Mouse (Mus musculus): Measurements from ENCODE around the gene Gm572.
A peak's percentile ranks its signal among the peaks of the same experiment; 100 is the strongest.

The Gm572 gene

DNA sequence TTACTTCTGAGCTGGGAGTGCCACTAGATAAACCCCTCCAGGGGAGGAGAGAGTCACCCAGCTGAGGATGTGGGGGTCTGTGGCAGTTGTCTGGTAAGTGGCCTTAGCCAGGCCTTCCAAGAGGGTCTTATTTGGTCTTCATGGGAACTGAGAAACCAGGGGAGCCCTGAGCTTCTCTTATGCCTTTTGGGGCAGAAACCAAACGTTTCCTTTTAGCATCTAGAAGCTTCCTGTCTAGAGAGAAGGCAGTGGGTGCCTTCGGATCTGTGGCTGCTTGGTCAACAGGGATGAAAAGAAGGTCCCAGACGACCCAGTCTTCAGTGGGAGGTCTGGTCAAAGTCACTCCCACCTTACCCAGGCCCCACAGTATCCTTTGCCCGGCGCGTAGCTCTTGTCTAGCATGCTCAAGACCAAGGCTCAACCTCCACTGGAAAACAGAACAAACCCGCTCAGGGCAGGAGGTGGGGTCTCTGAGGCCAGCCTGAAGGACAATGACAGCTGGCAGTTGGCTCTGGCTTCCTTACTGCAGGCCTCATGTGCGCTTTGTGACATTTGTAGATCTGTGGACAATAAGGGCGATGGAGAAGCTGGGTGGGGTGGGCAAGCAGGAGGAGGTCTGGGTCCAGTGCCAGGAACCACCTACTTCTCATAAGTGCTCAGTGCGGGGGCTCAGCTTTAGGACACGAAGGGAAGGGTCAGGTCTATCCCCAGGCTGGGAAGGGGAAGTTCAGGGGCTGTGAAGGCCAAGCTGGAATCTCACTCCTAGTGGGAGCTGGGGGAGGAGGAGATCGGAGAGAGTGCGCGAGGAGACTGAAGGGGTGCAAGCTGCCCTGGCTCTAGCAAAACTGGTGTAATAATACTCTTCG lies at the start of gene Gm572:
Gm572 (plus strand) TSS at position 27 of the 866 bp plus-strand sequence.
- DNase-seq (ENCODE audit: low read depth, low spot score): no peak

DNA sequence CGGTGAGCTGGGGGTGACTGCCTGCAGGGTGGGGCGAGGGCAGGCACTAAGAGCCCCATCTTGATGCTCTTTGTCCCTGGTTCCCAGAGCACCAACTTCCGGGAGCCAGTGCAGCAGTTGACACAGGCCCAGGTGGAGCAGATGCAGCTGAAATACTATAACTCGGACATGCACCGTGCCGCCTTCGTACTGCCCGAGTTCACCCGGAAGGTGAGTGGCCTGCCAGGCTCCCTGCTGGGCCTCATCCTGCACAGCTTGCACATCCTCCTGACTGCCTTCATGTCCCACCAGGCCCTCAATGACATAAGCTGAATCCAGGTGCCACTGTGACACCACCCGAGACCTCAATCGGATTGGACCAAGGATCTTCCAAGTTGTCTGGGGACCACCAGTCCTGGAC lies 49.1 kb upstream of the Gm572 start:
- no peak for DNase-seq (ENCODE audit: low read depth, low spot score)

DNA sequence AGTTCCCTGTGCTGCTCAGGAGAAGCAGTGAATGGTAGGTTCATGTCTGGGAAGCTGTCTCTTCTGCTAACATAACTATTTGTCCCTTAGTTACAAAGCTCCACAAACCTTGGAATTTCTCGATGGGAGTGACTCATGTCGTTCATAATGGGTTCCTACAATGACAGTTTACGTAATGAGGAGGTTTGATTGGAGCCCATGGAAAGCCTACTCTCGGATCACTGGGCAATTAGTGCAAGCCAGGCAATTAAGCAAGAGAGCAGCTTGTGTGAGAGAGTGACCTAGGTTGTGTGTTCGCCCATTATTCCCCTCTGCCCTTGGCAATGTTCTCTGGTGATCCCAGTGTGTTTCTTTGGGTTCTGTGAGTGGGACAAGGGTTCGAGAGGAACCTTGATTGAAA lies 47.2 kb upstream of the Gm572 start:
- no peak for DNase-seq (ENCODE audit: low read depth, low spot score)

DNA sequence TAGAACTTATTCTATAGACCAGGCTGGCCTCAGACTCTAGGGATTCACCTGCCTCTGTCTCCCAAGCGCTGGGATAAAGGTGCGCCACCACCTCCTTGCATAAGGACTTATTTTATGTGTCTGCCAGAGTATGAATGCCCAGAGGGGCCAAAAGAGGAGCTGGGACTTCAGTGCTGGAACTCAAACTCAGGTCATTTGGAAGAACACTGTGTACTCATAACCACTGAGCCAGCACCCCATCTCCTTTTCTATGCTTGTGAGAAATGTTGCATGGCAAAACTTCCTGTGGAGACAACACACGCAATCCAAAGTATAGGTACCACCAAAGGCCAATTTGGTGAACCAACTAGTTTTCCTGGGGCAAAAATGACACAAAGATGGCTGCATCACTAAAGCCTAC lies 46.4 kb upstream of the Gm572 start:
- no peak for DNase-seq (ENCODE audit: low read depth, low spot score)

DNA sequence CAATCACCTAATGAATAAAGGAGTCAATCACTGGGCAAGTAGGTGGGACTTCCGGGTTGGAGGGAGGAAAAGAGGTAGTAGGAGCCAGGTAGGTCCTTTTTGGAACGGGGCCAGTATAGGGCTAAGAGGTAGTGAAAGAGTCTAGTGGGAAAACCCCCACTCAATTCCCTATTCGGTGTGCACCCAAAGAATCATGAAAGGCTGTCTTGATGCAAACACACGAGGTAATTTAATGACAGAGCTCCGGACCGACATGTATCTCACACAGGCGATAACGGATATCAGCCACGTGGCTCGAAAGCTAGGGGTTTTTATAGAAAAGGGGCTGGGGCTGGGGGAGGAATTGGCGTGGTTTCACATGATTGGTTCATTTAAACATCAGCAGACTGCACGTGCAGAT lies 44.3 kb upstream of the Gm572 start:
- DNase-seq (ENCODE audit: low read depth, low spot score): no peak

DNA sequence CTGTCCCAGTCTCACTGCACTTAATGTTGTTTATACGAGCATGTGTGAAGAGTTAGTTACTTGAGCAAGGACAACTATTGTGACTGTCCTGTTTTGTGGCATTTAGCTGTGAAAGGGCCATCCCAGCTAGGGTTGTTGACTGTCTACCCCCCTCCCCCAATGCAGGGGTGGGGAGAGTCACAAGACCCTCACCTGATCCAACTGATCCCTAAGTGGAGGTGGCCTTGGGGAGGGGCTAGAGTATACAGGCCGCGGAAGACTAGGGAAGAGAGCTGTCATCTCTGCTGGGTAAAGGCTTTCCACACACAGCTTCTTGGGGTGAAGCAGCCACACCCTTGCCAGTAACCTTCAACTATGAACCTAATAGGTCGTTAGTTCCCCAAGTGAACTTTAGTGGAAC lies 42.8 kb upstream of the Gm572 start:
- no peak for DNase-seq (ENCODE audit: low read depth, low spot score)

DNA sequence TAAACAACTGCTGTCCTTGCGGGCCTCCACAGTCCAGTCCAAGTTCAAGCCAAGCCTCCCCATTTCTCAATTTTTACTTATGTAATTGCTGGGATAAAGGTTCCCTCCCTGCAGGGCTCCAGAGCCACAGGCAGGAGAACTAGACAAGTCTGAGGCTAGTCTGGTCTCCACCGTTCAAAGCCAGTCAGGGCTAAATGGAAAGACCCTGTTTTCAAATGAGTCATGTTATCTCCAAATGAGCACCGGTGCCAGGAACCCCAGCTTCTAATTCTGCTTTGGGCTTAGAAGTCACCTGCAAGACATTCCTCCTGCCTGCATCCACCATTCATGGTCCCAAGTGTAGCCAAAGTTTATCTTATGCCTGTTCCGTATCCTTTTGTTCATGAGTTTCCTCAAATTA lies 41.2 kb upstream of the Gm572 start:
- DNase-seq (ENCODE audit: low read depth, low spot score): no peak

DNA sequence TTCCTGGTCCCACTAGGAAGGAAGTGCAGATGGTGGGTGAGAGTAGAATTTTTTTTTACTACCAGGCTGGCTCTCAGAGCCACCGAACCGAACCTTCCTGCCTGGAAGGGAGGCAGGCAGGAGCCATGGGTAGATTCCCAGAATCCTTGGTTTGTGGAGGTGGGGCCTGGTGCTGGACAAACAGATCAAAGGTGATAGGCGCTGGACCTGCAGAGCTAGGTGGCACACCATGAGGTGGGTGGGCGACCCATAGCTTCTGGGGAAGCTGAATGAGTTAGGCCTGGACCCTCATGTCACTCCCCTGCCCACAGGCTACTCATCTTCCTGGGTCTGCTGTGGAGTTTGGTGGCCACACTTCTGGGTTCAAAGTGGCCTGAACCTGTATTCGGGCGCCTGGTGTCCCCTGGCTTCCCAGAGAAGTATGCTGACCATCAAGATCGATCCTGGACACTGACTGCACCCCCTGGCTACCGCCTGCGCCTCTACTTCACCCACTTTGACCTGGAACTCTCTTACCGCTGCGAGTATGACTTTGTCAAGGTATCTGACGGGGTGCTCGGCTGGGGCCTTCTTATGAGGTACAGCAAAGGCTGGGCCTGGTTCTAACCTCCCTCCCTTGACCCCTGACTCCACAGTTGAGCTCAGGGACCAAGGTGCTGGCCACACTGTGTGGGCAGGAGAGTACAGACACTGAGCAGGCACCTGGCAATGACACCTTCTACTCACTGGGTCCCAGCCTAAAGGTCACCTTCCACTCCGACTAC lies 40.6 kb upstream of the Gm572 start, which contains the start of gene Masp2:
Masp2 (plus strand) TSS at position 198 of the 764 bp plus-strand sequence.
- no peak for DNase-seq (ENCODE audit: low read depth, low spot score)

DNA sequence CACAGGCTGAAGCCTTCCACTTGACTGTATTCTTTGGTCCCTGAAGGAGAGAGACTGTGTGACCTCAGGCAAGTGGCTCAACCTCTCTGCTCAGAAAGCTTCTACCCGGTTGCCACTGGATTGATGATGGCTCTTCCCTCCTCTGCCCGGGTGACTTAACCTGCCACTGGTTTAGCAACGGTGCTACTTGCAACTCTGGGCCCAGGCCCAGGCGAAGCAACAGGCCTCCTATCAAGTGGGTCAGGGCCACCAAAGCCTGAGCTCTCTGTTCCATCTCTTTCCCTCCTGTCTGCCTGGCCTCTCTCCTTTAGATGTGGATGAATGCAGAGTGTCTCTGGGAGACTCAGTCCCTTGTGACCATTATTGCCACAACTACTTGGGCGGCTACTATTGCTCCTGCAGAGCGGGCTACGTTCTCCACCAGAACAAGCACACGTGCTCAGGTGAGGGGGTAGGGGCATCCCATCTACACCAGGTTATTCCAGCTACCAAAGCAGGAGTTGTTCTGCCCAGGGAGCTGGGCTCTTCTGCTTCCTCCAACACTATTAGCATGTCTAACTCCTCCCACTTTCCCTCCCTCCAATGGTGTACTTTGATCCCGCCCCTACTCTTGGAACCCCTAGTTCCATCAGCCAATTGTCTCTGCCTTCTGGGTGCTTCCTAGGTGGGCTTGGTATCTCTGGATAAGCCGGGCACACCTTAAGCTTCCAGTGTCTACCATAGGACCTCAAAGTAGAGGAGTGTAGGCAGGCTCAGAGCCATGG lies 39.6 kb upstream of the Gm572 start:
- no peak for DNase-seq (ENCODE audit: low read depth, low spot score)

DNA sequence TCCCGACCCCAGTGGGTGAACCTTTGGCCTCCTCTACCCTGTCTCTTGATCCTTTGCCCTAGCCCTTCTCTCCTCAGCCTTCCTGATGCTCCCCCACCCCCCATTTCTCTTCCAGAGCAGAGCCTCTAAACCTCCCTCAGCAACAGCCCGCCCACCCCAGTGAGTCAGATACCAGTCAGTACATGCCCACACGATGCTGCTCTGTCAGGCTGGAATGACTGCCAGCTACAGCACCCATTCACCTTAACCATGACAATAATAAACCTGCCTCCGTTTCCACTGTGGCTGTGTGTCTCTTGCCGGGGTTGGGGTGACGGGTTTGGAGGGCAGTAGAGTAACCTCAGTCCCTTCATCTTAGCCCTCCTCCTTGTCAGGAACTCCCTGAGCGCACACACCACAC lies 39.0 kb upstream of the Gm572 start:
- DNase-seq (ENCODE audit: low read depth, low spot score): no peak

DNA sequence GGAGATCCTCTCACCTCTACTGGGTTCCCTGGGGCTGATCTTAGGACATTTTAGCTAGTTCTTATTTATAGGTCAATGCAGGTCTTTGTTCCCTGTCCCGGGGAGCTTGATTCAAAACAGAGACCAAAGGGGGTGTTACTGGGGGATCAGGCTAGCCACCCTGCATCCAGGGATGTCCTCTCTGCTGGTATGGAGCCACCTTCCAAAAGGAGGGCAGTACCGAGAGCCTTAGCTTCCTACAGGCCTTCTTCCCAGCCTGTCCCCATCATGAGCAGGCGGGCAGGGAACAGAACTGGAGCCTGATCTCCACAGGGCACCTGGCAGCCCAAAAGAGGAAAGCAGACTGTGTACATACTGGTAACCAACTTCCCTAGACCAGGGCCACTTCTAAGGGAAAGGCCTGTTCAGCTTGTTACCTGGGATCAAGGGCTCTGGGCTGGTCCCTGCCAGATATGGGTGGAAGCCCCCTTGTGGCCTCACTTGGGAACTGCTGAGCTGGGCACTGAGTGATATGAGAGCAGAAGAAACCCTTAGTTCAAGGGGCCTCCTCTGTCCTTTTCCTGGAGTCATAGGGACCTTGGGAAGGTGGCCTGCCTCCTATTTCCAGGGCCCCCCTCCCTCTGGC lies 38.5 kb upstream of the Gm572 start:
- DNase-seq (ENCODE audit: low read depth, low spot score): peak; percentile 76

DNA sequence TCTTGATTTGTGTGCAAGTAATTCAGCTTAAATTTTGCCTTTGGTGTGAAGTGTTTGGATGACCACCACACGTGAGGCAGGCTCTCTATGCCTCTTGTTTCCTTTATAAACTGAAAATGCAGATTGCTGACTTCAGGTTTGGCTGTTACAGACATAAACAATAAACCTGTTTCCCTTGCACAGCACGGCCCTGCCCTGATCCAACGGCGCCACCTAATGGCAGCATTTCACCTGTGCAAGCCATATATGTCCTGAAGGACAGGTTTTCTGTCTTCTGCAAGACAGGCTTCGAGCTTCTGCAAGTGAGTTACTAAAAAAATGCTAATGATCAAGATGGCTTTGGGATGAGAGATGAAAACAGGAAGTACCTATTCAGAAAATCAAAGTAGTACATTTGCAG lies 35.4 kb upstream of the Gm572 start:
- DNase-seq (ENCODE audit: low read depth, low spot score): peak; percentile 89

DNA sequence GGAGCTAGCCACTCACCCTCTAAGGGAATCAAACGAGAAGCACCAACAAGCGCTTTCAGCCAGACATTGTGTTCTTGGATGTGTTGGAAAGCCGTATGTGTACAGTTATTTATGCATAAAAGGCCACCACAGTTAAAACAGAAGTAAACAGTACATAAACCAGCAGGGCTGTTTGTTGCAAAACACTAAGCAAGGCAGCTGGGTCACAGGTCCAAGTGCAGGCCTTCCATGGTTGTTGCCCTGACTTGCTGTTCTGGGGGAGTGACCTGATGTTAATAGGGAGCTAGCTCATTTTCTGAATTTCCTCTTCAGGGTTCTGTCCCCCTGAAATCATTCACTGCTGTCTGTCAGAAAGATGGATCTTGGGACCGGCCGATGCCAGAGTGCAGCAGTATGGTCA lies 33.3 kb upstream of the Gm572 start:
- no peak for DNase-seq (ENCODE audit: low read depth, low spot score)

DNA sequence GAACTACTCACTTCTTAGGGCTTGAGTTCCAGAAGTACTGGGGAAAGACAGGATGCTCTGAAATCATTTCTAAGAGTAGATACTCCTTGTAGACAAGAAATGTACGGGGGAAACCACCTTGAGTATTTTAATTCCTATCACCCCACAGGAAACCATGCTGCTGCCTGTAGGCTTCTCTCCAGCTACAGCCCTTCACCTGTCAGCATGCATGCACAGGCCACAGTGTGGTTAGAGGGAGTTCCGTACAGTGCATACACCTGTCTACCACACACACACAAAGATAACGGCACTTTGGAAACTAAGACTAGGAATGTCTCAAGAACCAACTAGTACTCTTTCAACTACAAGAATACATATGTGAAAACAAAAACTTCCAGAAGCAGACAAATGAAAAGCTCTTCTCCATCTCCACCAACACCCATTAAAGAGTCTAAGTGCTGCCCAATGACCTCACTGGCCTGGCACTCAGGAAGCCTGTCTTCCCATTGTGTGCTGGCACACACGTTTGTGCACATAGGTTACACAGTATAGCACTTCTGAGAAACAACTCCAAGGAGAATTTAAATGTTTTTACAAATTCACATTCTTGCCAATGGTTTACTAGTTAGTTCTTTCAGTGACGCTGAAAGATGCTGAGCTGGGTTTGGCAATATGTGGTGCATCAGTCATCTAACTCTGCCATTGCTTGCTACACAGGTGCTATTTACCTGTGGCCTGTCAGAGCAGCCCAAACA lies 32.3 kb upstream of the Gm572 start:
- no peak for DNase-seq (ENCODE audit: low read depth, low spot score)

DNA sequence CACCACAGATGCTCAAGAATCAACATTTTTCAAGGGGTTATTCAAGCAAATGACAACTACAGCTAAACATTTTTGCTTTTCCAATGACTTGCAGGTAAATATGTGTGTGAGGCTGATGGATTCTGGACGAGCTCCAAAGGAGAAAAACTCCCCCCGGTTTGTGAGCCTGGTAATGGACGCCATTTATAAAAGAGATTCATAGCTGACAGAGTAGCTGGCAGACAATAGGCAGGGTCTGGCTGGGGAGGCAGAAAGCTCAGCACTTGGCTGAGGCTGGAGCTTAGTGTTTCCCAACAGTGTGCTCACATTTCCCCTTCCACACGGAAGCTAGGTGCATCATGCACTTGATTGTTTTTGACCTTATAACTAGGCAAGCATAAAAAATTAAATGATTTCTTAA lies 30.6 kb upstream of the Gm572 start:
- no peak for DNase-seq (ENCODE audit: low read depth, low spot score)

DNA sequence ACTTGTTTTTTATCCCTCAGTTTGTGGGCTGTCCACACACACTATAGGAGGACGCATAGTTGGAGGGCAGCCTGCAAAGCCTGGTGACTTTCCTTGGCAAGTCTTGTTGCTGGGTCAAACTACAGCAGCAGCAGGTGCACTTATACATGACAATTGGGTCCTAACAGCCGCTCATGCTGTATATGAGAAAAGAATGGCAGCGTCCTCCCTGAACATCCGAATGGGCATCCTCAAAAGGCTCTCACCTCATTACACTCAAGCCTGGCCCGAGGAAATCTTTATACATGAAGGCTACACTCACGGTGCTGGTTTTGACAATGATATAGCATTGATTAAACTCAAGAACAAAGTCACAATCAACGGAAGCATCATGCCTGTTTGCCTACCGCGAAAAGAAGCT lies 29.4 kb upstream of the Gm572 start:
- DNase-seq (ENCODE audit: low read depth, low spot score): no peak

DNA sequence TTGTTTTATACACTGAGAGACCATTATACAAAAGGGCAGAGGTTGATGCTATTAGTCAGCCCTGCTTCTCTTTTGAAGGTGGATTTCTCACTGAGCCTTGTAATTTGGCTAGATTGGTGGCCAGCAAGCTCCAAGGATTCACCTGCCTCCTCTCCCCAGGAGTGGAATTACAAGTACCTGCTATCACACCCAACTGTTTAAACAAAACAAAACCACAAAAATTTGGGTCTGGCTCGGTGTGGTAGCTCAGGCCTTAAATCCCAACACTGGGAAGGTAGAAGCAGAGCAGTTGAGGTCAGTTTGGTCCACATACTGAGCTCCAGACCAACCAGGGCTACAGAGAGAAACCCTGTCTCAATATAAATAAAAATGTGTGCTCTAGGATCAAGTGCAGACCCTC lies 23.3 kb upstream of the Gm572 start:
- no peak for DNase-seq (ENCODE audit: low read depth, low spot score)

DNA sequence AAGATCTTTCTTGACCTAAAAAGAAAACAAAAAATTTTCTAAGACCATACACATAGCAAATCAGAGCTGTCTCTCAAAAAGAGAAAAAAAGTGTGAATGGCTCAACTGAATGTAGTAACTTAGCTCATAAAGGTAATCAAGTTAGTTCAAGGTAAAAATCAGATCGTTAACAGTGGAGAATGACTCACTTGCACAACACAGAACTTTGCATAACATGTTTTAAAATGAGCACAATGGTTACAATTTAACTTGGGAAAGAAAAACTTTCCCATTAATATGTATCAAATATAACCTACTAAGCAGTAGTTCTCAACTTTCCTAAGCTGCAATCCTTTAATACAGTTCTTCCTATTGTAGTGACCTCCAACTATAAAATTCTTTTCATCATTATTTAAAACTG lies 22.4 kb upstream of the Gm572 start:
- DNase-seq (ENCODE audit: low read depth, low spot score): no peak

DNA sequence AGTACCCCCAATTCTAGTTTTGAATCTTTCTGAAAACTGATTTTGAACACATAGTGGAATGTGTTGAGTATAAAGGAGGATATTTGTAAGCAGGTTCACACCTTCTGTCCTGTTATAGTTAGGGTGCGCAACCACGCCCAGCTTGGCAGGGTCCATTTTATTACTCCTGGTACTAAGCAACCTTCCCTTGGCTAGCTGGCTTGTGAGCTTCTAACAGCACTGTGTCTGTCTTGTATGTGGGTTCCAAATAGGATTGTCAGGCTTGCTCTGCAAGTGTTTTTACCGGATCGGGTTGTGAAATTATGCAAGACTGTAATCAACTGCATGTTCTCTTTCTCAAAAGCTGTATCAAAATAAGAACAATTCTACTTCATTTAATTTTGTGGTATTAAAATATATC lies 20.6 kb upstream of the Gm572 start:
- DNase-seq (ENCODE audit: low read depth, low spot score): no peak

DNA sequence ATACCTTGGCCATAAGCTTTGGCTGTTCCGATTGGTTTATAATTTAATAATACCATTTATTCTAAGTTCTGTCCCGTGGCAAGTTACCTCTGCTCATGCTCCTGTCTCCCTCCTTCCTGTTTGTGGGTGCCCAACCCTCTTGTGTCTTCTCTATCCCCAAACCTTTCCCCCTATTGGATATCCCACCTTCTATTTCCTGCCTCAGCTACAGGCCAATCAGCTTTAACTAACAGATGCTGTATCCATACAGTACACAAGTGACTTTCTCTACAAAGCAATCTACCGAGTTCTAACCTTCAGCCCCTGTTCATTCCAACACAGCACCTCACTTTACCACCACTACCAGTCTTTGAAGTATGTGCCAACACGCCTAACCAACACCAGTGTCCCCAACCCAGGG lies 19.5 kb upstream of the Gm572 start:
- no peak for DNase-seq (ENCODE audit: low read depth, low spot score)

DNA sequence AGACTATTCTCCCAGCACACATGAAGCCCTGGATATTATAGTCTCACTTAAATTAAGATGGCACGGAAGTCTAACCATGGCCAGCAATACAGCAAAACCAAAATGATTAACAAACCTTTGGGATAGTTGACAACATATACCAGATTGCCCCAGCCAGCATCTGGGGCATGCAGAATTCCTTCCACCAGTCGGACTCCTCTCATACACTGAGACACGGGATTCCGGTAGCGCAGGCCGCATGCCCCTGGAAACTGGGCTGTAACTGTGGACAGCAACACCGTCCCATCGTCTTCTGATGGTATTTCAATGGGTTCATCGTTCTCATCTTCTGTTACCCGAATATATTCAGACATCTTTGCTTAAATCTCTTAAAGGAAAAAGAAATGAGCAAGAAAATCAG lies 18.1 kb upstream of the Gm572 start:
- no peak for DNase-seq (ENCODE audit: low read depth, low spot score)
